Mouse (Mus musculus): ENCODE measurements at regions not wholly inside any gene's neighbourhood (a gene's known extent, or its start where the extent isn't known, plus 50 kb on each side); places are given as distances from the start of the nearest gene placed in this dataset.

DNA sequence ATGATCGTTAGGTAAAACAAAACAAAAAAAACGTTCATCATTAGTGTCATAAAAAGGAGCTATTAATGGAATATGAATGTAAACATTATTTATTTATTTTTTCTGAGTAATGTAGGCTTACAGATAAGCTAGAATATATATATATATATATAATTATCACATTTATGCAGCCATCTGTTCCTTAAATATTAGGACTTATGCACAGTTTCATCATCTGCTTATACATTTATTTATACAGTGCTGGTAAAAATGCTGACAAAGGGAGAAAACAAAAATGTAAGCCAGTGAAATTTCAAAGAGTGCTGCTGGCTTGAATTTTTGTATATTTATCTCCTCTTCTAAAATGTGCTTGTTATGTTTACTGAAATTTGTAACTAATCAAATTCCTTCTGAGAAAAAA is 4841.7 kb upstream of the Gm7489 start:
- no peak for DNase-seq
- intact Hi-C loops (cut with DNase I; ENCODE audit: low total_unique reads) = no loop called here

GRCm38 (mm10) chr15:49065069-49065468 is 4819.6 kb upstream of the Gm7489 start:
- intact Hi-C loops (cut with DNase I; ENCODE audit: low total_unique reads) = no loop called here
- DNase-seq = no peak

DNA sequence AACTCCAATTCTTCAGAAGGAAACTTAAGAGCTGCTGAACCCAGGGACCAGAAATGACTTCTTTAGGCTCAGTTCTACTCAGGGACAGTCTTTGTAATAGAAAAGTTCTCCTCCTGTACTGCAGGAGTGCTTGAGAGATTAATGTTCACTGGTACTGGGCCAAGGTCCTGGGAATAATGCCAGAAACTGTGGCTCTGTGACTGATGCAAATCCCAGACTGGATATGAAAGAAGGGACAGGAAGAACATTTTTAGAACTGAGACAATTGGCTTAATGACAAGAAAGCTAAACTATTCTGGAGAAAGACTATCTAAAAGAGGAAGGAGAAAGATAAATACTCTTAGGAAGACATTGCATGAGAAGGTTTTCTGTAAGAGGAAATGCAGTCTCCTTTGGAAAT is 4818.8 kb upstream of the Gm7489 start:
- intact Hi-C loops (cut with DNase I; ENCODE audit: low total_unique reads) = no loop called here
- DNase-seq = peak; percentile 73

DNA sequence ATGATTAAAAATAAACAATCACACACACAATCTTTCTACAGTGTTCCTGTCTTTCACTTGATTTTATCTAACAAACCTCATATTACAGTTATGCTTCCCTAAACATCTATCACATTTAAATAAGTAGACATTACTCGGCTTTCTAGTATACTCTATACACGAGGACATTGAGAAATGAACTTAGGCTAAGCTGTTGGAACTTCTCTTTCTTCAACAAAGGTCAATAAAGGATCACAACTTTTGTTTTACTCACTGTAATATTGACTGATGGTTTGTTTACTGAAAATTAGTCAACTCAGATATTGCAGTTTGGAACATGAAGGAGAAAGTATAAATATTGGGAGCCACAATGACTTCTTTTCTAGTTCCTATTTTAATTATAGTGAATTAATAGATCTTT is 4818.3 kb upstream of the Gm7489 start:
- DNase-seq = no peak
- intact Hi-C loops (cut with DNase I; ENCODE audit: low total_unique reads) = no loop called here

Measured in gastrocnemius, postnatal 14 days (tissue).